Mouse (Mus musculus) thymus, adult 18-20 months (tissue): Measurements from ENCODE around the gene Fbxw9.
"Not testable (repeated sequence)": the region's sequence is repeated elsewhere in the genome, so short reads cannot be mapped to it uniquely, and the experiment has no call there.

Source experiments
- DNase-seq, 2 experiments: peaks; one replicate each; pipeline ENCODE4 v3.0.0; 2022; ENCODE audit warnings: mixed read lengths in 2 of 2

Gene Fbxw9

GRCm38 (mm10) chr8:85037681-85038531, 21.9 kb upstream of the Fbxw9 start:
- DNase-seq: peak; percentile 60 to 64

- no peak for DNase-seq
These were observed 16.2 kb upstream of the Fbxw9 start for GRCm38 (mm10) chr8:85043619-85044018.

GRCm38 (mm10) chr8:85057367-85057766, 2.5 kb upstream of the Fbxw9 start:
- DNase-seq: no peak

- no peak for DNase-seq
These were observed 2.7 kb downstream of the Fbxw9 start for GRCm38 (mm10) chr8:85062603-85063002.

DNA sequence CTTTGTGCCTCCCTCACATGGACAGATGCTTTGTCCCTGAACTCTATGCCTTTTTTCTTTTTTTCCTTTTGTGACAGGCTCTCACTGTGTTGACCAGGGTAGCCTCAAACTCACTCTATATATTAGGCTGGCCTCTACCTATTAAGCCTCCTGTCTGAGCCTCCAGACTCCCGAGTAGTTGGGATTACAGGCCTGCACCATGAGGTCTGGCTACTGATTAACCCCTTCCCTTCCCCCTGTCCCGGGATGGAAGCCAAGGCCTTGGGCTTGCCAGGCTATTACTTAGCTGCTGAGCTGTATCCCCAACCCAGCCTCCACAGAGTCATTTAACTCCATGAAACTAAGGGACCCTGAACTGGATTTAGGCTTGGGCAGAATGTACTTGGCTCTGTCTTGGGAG, 5.4 kb downstream of the Fbxw9 start:
- no peak for DNase-seq

GRCm38 (mm10) chr8:85067155-85067554, 7.3 kb downstream of the Fbxw9 start:
- no peak for DNase-seq

DNA sequence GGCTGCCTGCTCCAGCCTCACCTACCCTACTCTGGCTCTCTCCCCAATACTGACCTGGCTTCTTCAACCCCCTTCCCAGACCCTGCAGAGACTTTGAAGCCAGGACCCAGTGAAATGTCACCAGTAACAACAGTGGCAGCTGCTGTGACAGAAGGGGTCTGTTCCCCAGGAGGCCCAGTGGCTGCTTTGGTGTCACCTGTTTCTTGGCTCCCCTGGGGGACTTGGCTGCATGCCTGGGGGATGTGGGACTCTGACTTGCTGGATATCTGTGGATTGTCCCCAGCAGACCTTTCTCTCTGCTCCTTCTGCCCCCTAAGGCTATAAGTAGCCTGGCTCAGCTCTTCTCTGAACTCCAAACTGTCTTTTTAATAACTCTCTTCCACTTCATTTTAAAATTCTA, 8.1 kb downstream of the Fbxw9 start, which contains the start of gene Gm5741:
Gm5741 (minus strand) TSS at position 1 of the 400 bp plus-strand sequence.
- DNase-seq: no peak

- DNase-seq: no peak
These were observed 11.2 kb downstream of the Fbxw9 start for GRCm38 (mm10) chr8:85071041-85071440.

DNA sequence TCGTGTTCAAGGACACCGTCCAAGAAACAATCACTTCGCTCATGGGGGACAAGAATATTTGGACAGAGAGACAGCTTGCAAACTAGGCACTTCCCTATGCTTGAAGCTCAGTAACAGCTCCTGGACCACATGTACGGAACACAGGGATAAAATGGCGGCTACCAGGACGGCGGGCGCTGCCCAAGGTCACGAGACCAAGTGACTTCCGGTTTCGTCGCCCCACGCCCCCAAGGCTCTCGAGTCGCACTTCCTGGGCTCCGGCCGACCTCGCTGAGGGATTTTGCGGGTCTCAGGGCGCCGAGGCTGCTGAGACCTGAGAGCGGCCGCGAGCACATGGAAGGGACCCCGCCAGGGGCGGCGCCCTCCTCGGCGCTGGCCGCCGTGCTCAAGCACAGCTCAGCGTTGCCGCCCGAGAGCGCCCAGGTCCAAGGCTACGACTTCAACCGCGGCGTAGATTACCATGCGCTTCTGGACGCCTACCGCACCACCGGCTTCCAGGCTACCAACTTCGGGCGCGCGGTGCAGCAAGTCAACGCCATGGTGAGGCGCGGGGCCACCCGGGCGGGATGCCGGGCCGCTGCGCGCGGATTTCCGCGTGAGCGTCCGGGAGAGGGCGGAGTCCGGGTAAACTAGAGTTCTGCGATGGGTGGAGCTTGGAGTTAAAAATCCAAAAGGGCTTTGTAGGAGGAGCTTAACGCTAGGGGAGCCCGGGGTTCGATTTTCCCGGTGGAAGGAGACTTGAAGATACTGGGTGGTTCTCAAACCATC, 11.8 kb downstream of the Fbxw9 start, which contains the start of gene Dhps:
Dhps (plus strand) TSS at position 244 of the 768 bp plus-strand sequence.
- peak; percentile 81 to 85 for DNase-seq

DNA sequence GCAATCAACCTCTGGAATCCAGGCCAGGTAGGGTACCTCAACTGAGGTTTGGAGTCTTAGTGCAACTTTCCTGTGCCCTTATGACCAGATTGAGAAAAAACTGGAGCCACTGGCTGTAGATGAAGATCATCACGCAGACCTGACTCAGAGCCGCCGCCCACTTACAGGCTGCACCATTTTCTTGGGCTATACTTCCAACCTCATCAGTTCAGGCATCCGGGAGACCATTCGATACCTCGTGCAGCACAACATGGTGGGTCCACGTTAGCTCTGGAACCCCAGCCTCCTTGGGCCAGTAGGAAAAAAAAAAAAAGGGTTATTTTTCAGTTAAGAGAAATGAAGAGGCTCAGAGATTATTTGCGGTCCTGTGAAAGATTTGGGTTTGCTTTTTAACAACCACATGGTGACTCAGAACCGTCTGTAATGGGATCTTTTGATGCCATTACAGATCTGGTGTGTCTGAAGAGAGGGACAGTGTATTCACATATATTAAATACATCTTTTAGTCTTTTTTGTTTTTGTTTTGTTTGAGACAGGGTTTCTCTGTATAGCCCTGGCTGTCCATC, 12.6 kb downstream of the Fbxw9 start:
- DNase-seq: no peak

GRCm38 (mm10) chr8:85073041-85073612, 13.3 kb downstream of the Fbxw9 start:
- DNase-seq: no peak

DNA sequence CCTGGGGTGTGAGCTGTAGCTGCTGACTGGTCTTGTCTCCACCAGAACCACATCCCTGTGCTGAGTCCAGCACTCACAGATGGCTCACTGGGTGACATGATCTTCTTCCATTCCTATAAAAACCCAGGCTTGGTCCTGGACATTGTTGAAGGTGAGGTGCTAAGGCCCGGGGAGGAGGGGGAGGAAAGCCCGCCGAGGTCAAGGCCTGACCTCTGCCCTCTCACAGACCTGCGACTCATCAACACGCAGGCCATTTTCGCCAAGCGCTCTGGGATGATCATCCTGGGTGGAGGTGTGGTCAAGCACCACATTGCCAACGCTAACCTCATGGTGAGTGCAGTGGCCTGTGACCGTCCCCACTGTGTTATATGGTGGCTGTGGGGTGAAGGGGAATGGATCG, 14.3 kb downstream of the Fbxw9 start:
- DNase-seq: no peak

DNA sequence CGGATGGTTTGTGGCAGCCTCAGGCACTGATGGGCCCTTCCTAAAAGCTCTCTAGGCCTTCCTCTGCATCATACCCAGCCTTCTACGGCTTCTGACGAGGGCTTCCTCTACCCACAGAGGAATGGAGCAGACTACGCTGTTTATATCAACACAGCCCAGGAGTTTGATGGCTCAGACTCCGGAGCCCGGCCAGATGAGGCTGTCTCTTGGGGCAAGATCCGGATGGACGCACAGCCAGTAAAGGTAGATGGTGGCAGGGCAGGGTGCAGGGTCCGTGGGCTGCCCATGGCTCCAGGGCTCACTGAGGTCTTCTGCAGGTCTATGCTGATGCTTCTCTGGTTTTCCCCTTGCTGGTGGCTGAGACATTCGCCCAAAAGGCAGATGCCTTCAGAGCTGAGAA, 14.8 kb downstream of the Fbxw9 start:
- DNase-seq: no peak

DNA sequence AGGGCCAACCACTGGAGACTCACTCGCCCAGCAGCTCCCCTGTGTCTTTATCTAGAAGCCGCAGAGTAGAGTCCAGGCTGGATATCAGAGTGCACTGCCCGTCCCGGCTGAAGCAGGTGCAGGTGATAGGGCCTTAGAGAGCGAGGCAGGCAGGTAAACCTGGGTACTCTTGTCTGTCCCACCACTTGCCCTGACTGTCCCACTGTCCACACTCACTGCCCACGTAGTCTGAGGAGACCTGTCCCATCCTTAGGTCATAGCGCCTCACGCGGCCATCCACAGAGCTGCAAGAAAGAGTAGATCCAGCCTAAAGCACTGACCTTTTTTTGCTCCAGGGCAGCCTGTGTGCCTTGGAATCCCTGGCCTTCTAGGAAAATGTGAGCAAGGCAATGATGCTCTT, 16.1 kb downstream of the Fbxw9 start:
- no peak for DNase-seq

GRCm38 (mm10) chr8:85076993-85077392, 17.1 kb downstream of the Fbxw9 start:
- peak; percentile 47 to 58 for DNase-seq

DNA sequence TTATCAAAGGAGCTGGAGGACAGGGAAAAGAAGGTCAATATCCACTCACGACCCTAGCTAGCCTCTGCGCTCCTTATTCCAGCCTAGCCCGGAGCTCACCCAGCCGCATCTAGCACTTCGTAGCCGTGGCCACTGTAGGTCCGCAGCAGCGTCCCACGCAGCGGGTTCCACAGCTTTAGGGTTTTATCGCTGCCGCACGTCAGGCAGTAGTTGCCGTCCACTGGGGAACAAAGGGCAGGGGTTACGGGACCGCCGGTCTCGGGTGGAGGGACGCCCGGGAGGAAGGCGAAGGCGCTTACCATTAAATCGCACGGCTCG, 20.3 kb downstream of the Fbxw9 start:
- no peak for DNase-seq

- peak in 1 of 2 experiments; percentile 32 for DNase-seq
These were observed 20.8 kb downstream of the Fbxw9 start, which contains the start of gene Wdr83os for GRCm38 (mm10) chr8:85080532-85081215. Gene Wdr83os (plus strand): TSS chr8:85080740.

DNA sequence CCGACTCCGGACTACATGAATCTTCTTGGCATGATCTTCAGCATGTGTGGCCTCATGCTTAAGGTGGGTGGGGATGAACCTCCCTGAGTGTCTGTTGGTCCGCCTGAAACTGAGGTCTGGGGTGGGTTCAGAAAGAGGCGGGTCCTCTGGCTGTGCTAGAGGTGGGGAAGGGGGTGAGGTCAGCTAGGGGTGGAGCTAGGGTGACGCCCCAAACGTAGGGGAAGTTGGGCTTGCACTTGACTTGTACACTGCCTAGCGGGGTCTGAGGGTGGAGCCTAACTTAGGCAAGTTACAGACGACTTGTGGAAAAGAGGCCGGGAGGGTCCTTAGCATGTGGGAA, 21.3 kb downstream of the Fbxw9 start, which contains the start of gene Wdr83:
Wdr83 (minus strand) TSS at position 91 of the 340 bp plus-strand sequence.
- DNase-seq: peak; percentile 68 to 82

GRCm38 (mm10) chr8:85082169-85082568, 22.3 kb downstream of the Fbxw9 start:
- DNase-seq: not testable (repeated sequence)

GRCm38 (mm10) chr8:85083108-85083813, 23.4 kb downstream of the Fbxw9 start, which contains the start of gene Man2b1:
Gene Man2b1 (plus strand): TSS chr8:85083270.
- peak; percentile 81 to 85 for DNase-seq

DNA sequence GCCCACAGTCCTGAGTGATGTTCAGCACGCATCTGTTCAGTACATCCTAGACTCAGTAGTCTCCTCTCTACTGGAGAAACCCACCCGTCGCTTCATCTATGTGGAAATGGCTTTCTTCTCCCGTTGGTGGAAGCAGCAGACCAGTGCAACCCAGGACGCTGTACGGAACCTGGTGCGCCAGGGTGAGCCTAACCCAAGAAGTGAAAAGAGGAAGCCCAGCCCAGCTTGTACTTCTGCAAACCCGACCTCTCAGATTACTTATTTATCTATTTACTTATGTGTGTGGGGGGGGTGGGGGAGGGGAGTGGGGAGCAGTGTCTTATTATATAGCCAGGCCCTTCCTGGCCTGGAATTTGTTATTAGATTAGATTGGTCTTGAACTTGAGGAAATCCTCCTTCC, 24.8 kb downstream of the Fbxw9 start:
- no peak for DNase-seq

DNA sequence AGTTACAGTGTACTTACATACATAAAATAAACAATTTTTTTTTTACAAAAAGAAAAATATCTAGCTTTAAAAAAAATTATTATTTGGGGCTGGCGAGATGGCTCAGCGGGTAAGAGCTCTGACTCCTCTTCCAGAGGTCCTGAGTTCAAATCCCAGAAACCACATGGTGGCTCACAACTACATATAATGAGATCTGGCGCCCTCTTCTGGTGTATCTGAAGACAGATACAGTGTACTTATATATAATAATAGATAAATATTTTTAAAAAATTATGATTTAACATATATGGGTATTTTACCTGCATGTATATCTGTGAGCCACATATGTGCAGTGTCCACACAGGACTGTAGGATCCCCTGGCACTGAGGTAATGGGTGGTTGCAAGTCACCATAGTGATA, 26.4 kb downstream of the Fbxw9 start:
- DNase-seq: no peak
